Mouse (Mus musculus) mesoderm, embryonic 11.5 days (tissue): Measurements from ENCODE around the gene Prr14.
"Not testable (repeated sequence)": the region's sequence is repeated elsewhere in the genome, so short reads cannot be mapped to it uniquely, and the experiment has no call there.

Experiments used
- DNase-seq: peaks from one replicate; pipeline ENCODE4 v3.0.0-alpha.2; 2012; ENCODE audit warnings: low read depth, low spot score

Prr14 gene

GRCm38 (mm10) chr7:127471646-127472010, 12.2 kb downstream of the Prr14 start:
- no peak for DNase-seq

GRCm38 (mm10) chr7:127472060-127472459, 12.6 kb downstream of the Prr14 start:
- DNase-seq = no peak

- DNase-seq = no peak
These were observed 14.3 kb downstream of the Prr14 start for GRCm38 (mm10) chr7:127473705-127474104.

GRCm38 (mm10) chr7:127474378-127475070, 15.1 kb downstream of the Prr14 start:
- DNase-seq = no peak

- no peak for DNase-seq
These were observed 15.9 kb downstream of the Prr14 start for GRCm38 (mm10) chr7:127475186-127475740.

GRCm38 (mm10) chr7:127476336-127476735, 16.9 kb downstream of the Prr14 start:
- DNase-seq = no peak

GRCm38 (mm10) chr7:127476855-127477254, 17.4 kb downstream of the Prr14 start:
- no peak for DNase-seq

GRCm38 (mm10) chr7:127477687-127478634, 18.6 kb downstream of the Prr14 start:
- DNase-seq = peak; percentile 100

- DNase-seq = peak; percentile 96
These were observed 19.4 kb downstream of the Prr14 start, which contains the start of gene Fbrs for GRCm38 (mm10) chr7:127478635-127479317. Gene Fbrs, plus strand, starts transcription at chr7:127479199.

- DNase-seq = no peak
These were observed 20.2 kb downstream of the Prr14 start for GRCm38 (mm10) chr7:127479318-127480225.

- no peak for DNase-seq
These were observed 20.9 kb downstream of the Prr14 start for GRCm38 (mm10) chr7:127480321-127480720.

- no peak for DNase-seq
These were observed 26.0 kb downstream of the Prr14 start for GRCm38 (mm10) chr7:127485416-127485815.

- not testable (repeated sequence) for DNase-seq
These were observed 29.0 kb downstream of the Prr14 start for GRCm38 (mm10) chr7:127488364-127488763.

GRCm38 (mm10) chr7:127489982-127490381, 30.6 kb downstream of the Prr14 start:
- DNase-seq = no peak

- DNase-seq = no peak
These were observed 32.4 kb downstream of the Prr14 start for GRCm38 (mm10) chr7:127491846-127492245.

GRCm38 (mm10) chr7:127494648-127495047, 35.2 kb downstream of the Prr14 start:
- no peak for DNase-seq

GRCm38 (mm10) chr7:127497382-127497781, 38.0 kb downstream of the Prr14 start:
- DNase-seq = no peak

GRCm38 (mm10) chr7:127498407-127498806, 39.0 kb downstream of the Prr14 start:
- DNase-seq = peak; percentile 24

- DNase-seq = no peak
These were observed 48.9 kb downstream of the Prr14 start for GRCm38 (mm10) chr7:127508291-127508690.

- DNase-seq = not testable (repeated sequence)
These were observed 50.4 kb downstream of the Prr14 start for GRCm38 (mm10) chr7:127509830-127510229.

- DNase-seq = no peak
These were observed 51.8 kb downstream of the Prr14 start for GRCm38 (mm10) chr7:127511241-127511640.
